In the genomic region with DNA sequence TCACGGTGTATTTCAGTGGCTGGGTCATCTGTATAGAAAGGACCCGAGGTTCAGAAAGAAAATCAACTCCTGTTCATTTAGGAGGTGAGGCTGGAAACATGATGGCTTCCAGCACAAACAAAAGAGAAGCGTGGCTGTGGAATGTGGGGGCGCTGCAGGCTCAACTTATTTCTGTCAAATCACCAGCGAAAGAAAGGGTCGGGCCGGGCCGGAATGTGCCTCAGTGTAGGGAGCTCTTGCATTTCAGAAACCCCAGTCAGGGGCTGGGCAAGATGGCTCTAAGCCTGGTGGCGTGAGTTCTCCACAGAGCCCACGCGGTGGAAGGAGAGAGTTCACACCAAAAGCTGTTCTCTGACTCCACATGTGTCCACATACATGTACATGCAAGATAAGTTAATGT, we compare ENCODE assay signal across 12 mouse cellular contexts. TPM values are rescaled to one million over a fixed set of nuclear protein-coding genes. Genes with fewer than 3 reads are reported as not detected.
A peak's percentile ranks its signal among the peaks of the same experiment; 100 is the strongest.
DNase-seq lines count a peak whose midpoint lies in the region; ATAC-seq and TF ChIP-seq lines count a peak whose summit lies in the region.
"Had no signal": no experiment of that assay in that cellular context is flagged by ENCODE, and none has a peak within 500 bp of the region (broad histone marks: within the 10 kb centered on the region; RNA-seq: fewer than 3 reads in every experiment).

No protein-coding gene starts in this region.

- no peak overlapping the region for H3K9ac ChIP-seq in lung, embryonic 16.5 days (ENCODE audit: low read length)
- no peak overlapping the region for H3K9ac ChIP-seq in embryonic facial prominence, embryonic 11.5 days (replicated peaks; ENCODE audit: low read length)
- no peak overlapping the region for H3K9ac ChIP-seq in intestine, embryonic 16.5 days (ENCODE audit: low read depth, low read length)
- H3K9ac ChIP-seq in midbrain, postnatal 0 days (replicated peaks; ENCODE audit: low read length, poor library complexity, severe bottlenecking) = no peak overlapping the region
- H3K9ac ChIP-seq: hindbrain, embryonic 15.5 days; limb, embryonic 12.5 days had no signal

- H3K27me3 ChIP-seq in lung, embryonic 16.5 days (ENCODE audit: control insufficient read depth, insufficient read depth, low read depth, low read length) = no peaks in the 10 kb centered on the region
- no peaks in the 10 kb centered on the region for H3K27me3 ChIP-seq in embryonic facial prominence, embryonic 11.5 days (ENCODE audit: control insufficient read depth, insufficient read depth, low read length)
- no peaks in the 10 kb centered on the region for H3K27me3 ChIP-seq in intestine, embryonic 16.5 days (replicated peaks; ENCODE audit: control insufficient read depth, insufficient read depth, low read length)
- no peaks in the 10 kb centered on the region for H3K27me3 ChIP-seq in midbrain, postnatal 0 days (ENCODE audit: insufficient read depth, low read length)
- H3K27me3 ChIP-seq: hindbrain, embryonic 15.5 days; limb, embryonic 12.5 days had no signal

- DNase-seq in lung, postnatal 25 days (ENCODE audit: low spot score) = no peak
- peak; percentile 51 for DNase-seq in embryonic facial prominence, embryonic 11.5 days (ENCODE audit: low spot score)
- peak; percentile 9 for DNase-seq in midbrain, postnatal 0 days (ENCODE audit: low spot score)
- DNase-seq in cerebellum, postnatal 14 days = no peak
- DNase-seq in natural killer cell, adult 2 months (ENCODE audit: low spot score in 2 of 2) = no peak
- DNase-seq: gastrocnemius, postnatal 10 days; spleen, adult 18-20 months had no signal

- no peaks in the 10 kb centered on the region for H3K9me3 ChIP-seq in lung, embryonic 16.5 days (ENCODE audit: control insufficient read depth, low read length)
- H3K9me3 ChIP-seq in embryonic facial prominence, embryonic 11.5 days (replicated peaks; ENCODE audit: control insufficient read depth, low read length) = no peaks in the 10 kb centered on the region
- H3K9me3 ChIP-seq in intestine, embryonic 16.5 days (ENCODE audit: control insufficient read depth, low read length) = no peaks in the 10 kb centered on the region
- no peaks in the 10 kb centered on the region for H3K9me3 ChIP-seq in midbrain, postnatal 0 days (ENCODE audit: low read length)
- H3K9me3 ChIP-seq: G1E; hindbrain, embryonic 15.5 days had no signal

- H3K4me2 ChIP-seq in lung, embryonic 16.5 days (ENCODE audit: low read depth, low read length) = no peak overlapping the region
- H3K4me2 ChIP-seq in embryonic facial prominence, embryonic 11.5 days (ENCODE audit: low read depth, low read length) = no peak overlapping the region
- no peak overlapping the region for H3K4me2 ChIP-seq in intestine, embryonic 16.5 days (ENCODE audit: low read depth, low read length)
- no peak overlapping the region for H3K4me2 ChIP-seq in midbrain, postnatal 0 days (ENCODE audit: low read depth, low read length, poor library complexity, severe bottlenecking)
- H3K4me2 ChIP-seq: hindbrain, embryonic 15.5 days; limb, embryonic 12.5 days had no signal

- ATAC-seq in lung, embryonic 16.5 days (ENCODE audit: low read depth) = 0 out of 2 replicates have a peak, but pooled peaks have one; percentile 48
- ATAC-seq in embryonic facial prominence, embryonic 11.5 days (replicated peaks; ENCODE audit: insufficient number of reproducible peaks, low FRiP score, low TSS enrichment, low read depth) = no peak
- no peak for ATAC-seq in intestine, embryonic 16.5 days
- ATAC-seq in midbrain, postnatal 0 days (ENCODE audit: low FRiP score) = no peak

- TF ChIP-seq CTCF in midbrain, postnatal 0 days (IDR thresholded peaks at IDR 0.05) = no peak

- peaks cover 2% of the 10 kb centered on the region; the same call in 1 of the 2 replicates for H3K36me3 ChIP-seq in lung, embryonic 16.5 days (ENCODE audit: control insufficient read depth, insufficient read depth, low read length)
- no peaks in the 10 kb centered on the region for H3K36me3 ChIP-seq in embryonic facial prominence, embryonic 11.5 days (replicated peaks; ENCODE audit: control insufficient read depth, insufficient read depth, low read depth, low read length)
- H3K36me3 ChIP-seq in intestine, embryonic 16.5 days (ENCODE audit: control insufficient read depth, insufficient read depth, low read length) = peaks cover 3% of the 10 kb centered on the region; the same call in 1 of the 2 replicates
- no peaks in the 10 kb centered on the region for H3K36me3 ChIP-seq in midbrain, postnatal 0 days (ENCODE audit: insufficient read depth, low read length)
- H3K36me3 ChIP-seq: G1E; hindbrain, embryonic 15.5 days; limb, embryonic 12.5 days had no signal

- peaks cover 15% of the 10 kb centered on the region for H3K4me1 ChIP-seq in lung, embryonic 16.5 days (replicated peaks; ENCODE audit: control insufficient read depth, insufficient read depth, low read length)
- H3K4me1 ChIP-seq in embryonic facial prominence, embryonic 11.5 days (ENCODE audit: control insufficient read depth, insufficient read depth, low read length) = no peaks in the 10 kb centered on the region
- peaks cover 26% of the 10 kb centered on the region for H3K4me1 ChIP-seq in intestine, embryonic 16.5 days (ENCODE audit: control insufficient read depth, insufficient read depth, low read length)
- no peaks in the 10 kb centered on the region for H3K4me1 ChIP-seq in midbrain, postnatal 0 days (ENCODE audit: insufficient read depth, low read length)

- H3K4me3 ChIP-seq in lung, embryonic 16.5 days (ENCODE audit: low read length) = no peak overlapping the region
- no peak overlapping the region for H3K4me3 ChIP-seq in embryonic facial prominence, embryonic 11.5 days (ENCODE audit: low read depth, low read length)
- H3K4me3 ChIP-seq in intestine, embryonic 16.5 days (ENCODE audit: low read length) = no peak overlapping the region
- H3K4me3 ChIP-seq in midbrain, postnatal 0 days (ENCODE audit: low read depth, low read length) = no peak overlapping the region
- H3K4me3 ChIP-seq: hindbrain, embryonic 15.5 days; limb, embryonic 12.5 days had no signal

- WGBS in lung, embryonic 16.5 days = 23% methylated on average over 11 of the region's 11 CpGs
- WGBS in embryonic facial prominence, embryonic 11.5 days = 49% methylated on average over 11 of the region's 11 CpGs
- WGBS in intestine, embryonic 16.5 days = 27% methylated on average over 11 of the region's 11 CpGs
- 52% methylated on average over 11 of the region's 11 CpGs for WGBS in midbrain, postnatal 0 days

- H3K27ac ChIP-seq in lung, embryonic 16.5 days (ENCODE audit: low read length) = no peak overlapping the region
- H3K27ac ChIP-seq in embryonic facial prominence, embryonic 11.5 days (replicated peaks; ENCODE audit: low read depth, low read length) = no peak overlapping the region
- H3K27ac ChIP-seq in intestine, embryonic 16.5 days (ENCODE audit: low read length) = peak overlapping the region; percentile 68
- no peak overlapping the region for H3K27ac ChIP-seq in midbrain, postnatal 0 days (ENCODE audit: low read depth, low read length)
- H3K27ac ChIP-seq: hindbrain, embryonic 15.5 days; limb, embryonic 12.5 days had no signal

RNA-seq across cellular contexts. Expression of a gene that starts 13.3 kb away (rescaled TPM):
- 44.9 and 47.0 TPM in 2 replicates for polyA plus RNA-seq in lung, embryonic 16.5 days (2015; fragmentation: Nextera tagmentation; extraction: Ambion mirVana)
- polyA plus RNA-seq in embryonic facial prominence, embryonic 11.5 days (2014; fragmentation: Nextera tagmentation; extraction: Ambion mirVana) = 75.3 and 80.8 TPM in 2 replicates
- 105 and 112 TPM in 2 replicates for polyA plus RNA-seq in intestine, embryonic 16.5 days (2015; fragmentation: Nextera tagmentation; extraction: Ambion mirVana)
- total RNA-seq in midbrain, postnatal 0 days (2014; rRNA removed) = 6.4 and 8.7 TPM in 2 replicates
- 6.7 and 7.8 TPM in 2 replicates for polyA plus RNA-seq in midbrain, postnatal 0 days (2015; fragmentation: Nextera tagmentation; extraction: Ambion mirVana)

Comparison
In these comparisons a context has a peak if more than half of its experiments do, and no peak if none do; other contexts are left out.
1. DNase-seq: peak in embryonic facial prominence, embryonic 11.5 days (single experiment) and midbrain, postnatal 0 days (single experiment); none in lung, postnatal 25 days (single experiment), cerebellum, postnatal 14 days (0 of 2) and natural killer cell, adult 2 months (0 of 2).